Mouse (Mus musculus) ES-E14 (cell line): ENCODE measurements around the gene Pygl.

Experiments
- CHD2 ChIP-seq: IDR thresholded peaks from 2 replicates; pipeline ENCODE4 v1.6.1; 2014; ENCODE audit warnings: mild to moderate bottlenecking, low read depth, low read length, inconsistent platforms
- HCFC1 ChIP-seq: IDR thresholded peaks from 2 replicates; pipeline ENCODE4 v1.6.1; 2012; ENCODE audit warnings: low read length, inconsistent platforms, borderline replicate concordance; ENCODE audit not compliant: insufficient read depth
- MAFK ChIP-seq: IDR thresholded peaks from 2 replicates; pipeline ENCODE4 v1.6.1; 2014; ENCODE audit warnings: mild to moderate bottlenecking, low read depth, low read length, inconsistent platforms; ENCODE audit not compliant: insufficient read depth
- ZC3H11A ChIP-seq: IDR thresholded peaks from 2 replicates; pipeline ENCODE4 v1.6.1; 2012; ENCODE audit warnings: low read depth, mild to moderate bottlenecking, inconsistent platforms, low read length, borderline replicate concordance
- ZNF384 ChIP-seq: IDR thresholded peaks from 2 replicates; pipeline ENCODE4 v1.6.1; 2012; ENCODE audit warnings: low read depth, low read length, inconsistent platforms

- TF ChIP-seq CHD2 (no peak), MAFK (no peak), HCFC1 (no peak), ZNF384 (peak; percentile 75), ZC3H11A (peak; percentile 35; the same call in 1 of the 2 replicates)
These were observed 3.1 kb upstream of the Pygl start for GRCm38 (mm10) chr12:70234411-70234810.
